Mouse (Mus musculus) mouse embryonic stem cell (cell line): ENCODE data around the gene Chst4.

Experiments used
- in situ Hi-C, 2 experiments: fragments of 300-500 bp; cut with MboI; formaldehyde crosslinking; loops; 1 replicate in 1 of 2; 3 replicates in 1 of 2; pipeline ENCODE4 v1.14.3; 2019 to 2020; ENCODE audit warnings: low sequenced_read_pairs in 2 of 2, low pct_unique_long_range_greater_than_20kb in 1 of 2, mixed read lengths in 1 of 2; ENCODE audit not compliant: unreplicated experiment in 1 of 2

The Chst4 gene

GRCm38 (mm10) chr8:110008995-110009446, 30.5 kb downstream of the Chst4 start:
- in situ Hi-C loops: no loop called here

- in situ Hi-C loops: no loop called here
These were observed 31.1 kb downstream of the Chst4 start for GRCm38 (mm10) chr8:110008228-110008994.

- in situ Hi-C loops: no loop called here
These were observed 33.1 kb downstream of the Chst4 start for GRCm38 (mm10) chr8:110006312-110007023.

- in situ Hi-C loops: no loop called here
These were observed 35.2 kb downstream of the Chst4 start for GRCm38 (mm10) chr8:110004300-110004699.

GRCm38 (mm10) chr8:110002953-110003352, 36.6 kb downstream of the Chst4 start:
- in situ Hi-C loops: no loop called here

GRCm38 (mm10) chr8:109999974-110000373, 39.6 kb downstream of the Chst4 start:
- in situ Hi-C loops: no loop called here

GRCm38 (mm10) chr8:109998066-109998465, 41.5 kb downstream of the Chst4 start:
- in situ Hi-C loops: no loop called here

- in situ Hi-C loops: no loop called here
These were observed 42.2 kb downstream of the Chst4 start for GRCm38 (mm10) chr8:109997381-109997780.

- in situ Hi-C loops: no loop called here
These were observed 46.6 kb downstream of the Chst4 start for GRCm38 (mm10) chr8:109992951-109993350.

GRCm38 (mm10) chr8:109992166-109992565, 47.4 kb downstream of the Chst4 start:
- in situ Hi-C loops: no loop called here

GRCm38 (mm10) chr8:109990224-109990623, 49.3 kb downstream of the Chst4 start, which contains the start of gene Tat:
Gene Tat (plus strand): TSS chr8:109990437.
- in situ Hi-C loops: no loop called here

GRCm38 (mm10) chr8:109989151-109989550, 50.4 kb downstream of the Chst4 start:
- in situ Hi-C loops: no loop called here

- in situ Hi-C loops: no loop called here
These were observed 51.8 kb downstream of the Chst4 start for GRCm38 (mm10) chr8:109987776-109988175.

- in situ Hi-C loops: no loop called here
These were observed 53.2 kb downstream of the Chst4 start for GRCm38 (mm10) chr8:109986384-109986783.

- in situ Hi-C loops: no loop called here
These were observed 55.6 kb downstream of the Chst4 start for GRCm38 (mm10) chr8:109983944-109984343.

GRCm38 (mm10) chr8:109982386-109983105, 57.0 kb downstream of the Chst4 start:
- in situ Hi-C loops: no loop called here

- in situ Hi-C loops: no loop called here
These were observed 60.2 kb downstream of the Chst4 start for GRCm38 (mm10) chr8:109979339-109979738.
